Mouse (Mus musculus): ENCODE results near the gene Lrrc41. TPM values are rescaled to one million over a fixed set of nuclear protein-coding genes. Genes with fewer than 3 reads are reported as not detected.

The Lrrc41 gene
- polyA plus RNA-seq, 1 experiment: 81.9 TPM

GRCm38 (mm10) chr4:116142269-116142668 is 67.2 kb downstream of the Lrrc41 start:
- Histone ChIP-seq H3K27ac (ENCODE audit: insufficient read depth, low read length) (no peak overlapping the region), H3K4me3 (ENCODE audit: insufficient read depth, low read length) (no peak overlapping the region), H3K4me1 (ENCODE audit: control insufficient read depth, insufficient read depth, low read length) (no peaks in the 10 kb centered on the region)
- no peak for TF ChIP-seq CTCF (IDR thresholded peaks at IDR 0.05; ENCODE audit: borderline replicate concordance, insufficient read depth, low read length)
- no peak for TF ChIP-seq POLR2A (IDR thresholded peaks at IDR 0.05; ENCODE audit: low read depth, low read length)

GRCm38 (mm10) chr4:116143317-116143811 is 68.3 kb downstream of the Lrrc41 start:
- no peak overlapping the region for H3K27ac ChIP-seq (ENCODE audit: insufficient read depth, low read length)
- H3K4me3 ChIP-seq (ENCODE audit: insufficient read depth, low read length): peak overlapping the region; percentile 73; the same call in 1 of the 2 replicates
- no peaks in the 10 kb centered on the region for H3K4me1 ChIP-seq (ENCODE audit: control insufficient read depth, insufficient read depth, low read length)
- TF ChIP-seq CTCF (IDR thresholded peaks at IDR 0.05; ENCODE audit: borderline replicate concordance, insufficient read depth, low read length) (no peak), POLR2A (IDR thresholded peaks at IDR 0.05; ENCODE audit: low read depth, low read length) (no peak)

GRCm38 (mm10) chr4:116143891-116144717 is 69.0 kb downstream of the Lrrc41 start:
- Histone ChIP-seq H3K4me1 (ENCODE audit: control insufficient read depth, insufficient read depth, low read length) (no peaks in the 10 kb centered on the region), H3K27ac (ENCODE audit: insufficient read depth, low read length) (no peak overlapping the region), H3K4me3 (ENCODE audit: insufficient read depth, low read length) (peak overlapping the region; percentile 73)
- TF ChIP-seq POLR2A (IDR thresholded peaks at IDR 0.05; ENCODE audit: low read depth, low read length) (peak; percentile 49; the same call in 1 of the 2 replicates), CTCF (IDR thresholded peaks at IDR 0.05; ENCODE audit: borderline replicate concordance, insufficient read depth, low read length) (no peak)

Other genes with a start within 250 kb of the Lrrc41 start
- gene Mob3c, start 247.2 kb upstream of the Lrrc41 start, polyA plus RNA-seq (2011; ENCODE audit: insufficient read length, low read depth, missing spikeins): 5.8 and 7.2 TPM in 2 replicates
- gene Mknk1, start 236.1 kb upstream of the Lrrc41 start, polyA plus RNA-seq (2011; ENCODE audit: insufficient read length, low read depth, missing spikeins): 23.5 and 30.9 TPM in 2 replicates
- not detected in 2 replicates for gene Kncn, start 190.9 kb upstream of the Lrrc41 start, polyA plus RNA-seq (2011; ENCODE audit: insufficient read length, low read depth, missing spikeins)
- gene 6430628N08Rik, start 184.6 kb upstream of the Lrrc41 start, polyA plus RNA-seq (2011; ENCODE audit: insufficient read length, low read depth, missing spikeins): not detected in 2 replicates
- gene Dmbx1, start 135.3 kb upstream of the Lrrc41 start, polyA plus RNA-seq (2011; ENCODE audit: insufficient read length, low read depth, missing spikeins): not detected in 2 replicates
- not detected in 2 replicates for gene Faah, start 57.3 kb upstream of the Lrrc41 start, polyA plus RNA-seq (2011; ENCODE audit: insufficient read length, low read depth, missing spikeins)
- gene Nsun4, start 21.4 kb upstream of the Lrrc41 start, polyA plus RNA-seq (2011; ENCODE audit: insufficient read length, low read depth, missing spikeins): 13.0 and 17.6 TPM in 2 replicates
- gene Uqcrh, start 198 bp upstream of the Lrrc41 start, polyA plus RNA-seq (2011; ENCODE audit: insufficient read length, low read depth, missing spikeins): 360 and 404 TPM in 2 replicates
- gene Rad54l, start 48.4 kb downstream of the Lrrc41 start, polyA plus RNA-seq (2011; ENCODE audit: insufficient read length, low read depth, missing spikeins): 7.6 and 12.9 TPM in 2 replicates
- gene Pomgnt1, start 48.6 kb downstream of the Lrrc41 start, polyA plus RNA-seq (2011; ENCODE audit: insufficient read length, low read depth, missing spikeins): 49.5 and 54.4 TPM in 2 replicates
- gene Lurap1, start 76.1 kb downstream of the Lrrc41 start, polyA plus RNA-seq (2011; ENCODE audit: insufficient read length, low read depth, missing spikeins): 2.5 TPM in 2 replicates
- gene Tspan1, start 92.3 kb downstream of the Lrrc41 start, polyA plus RNA-seq (2011; ENCODE audit: insufficient read length, low read depth, missing spikeins): not detected in 2 replicates
- not detected in 2 replicates for gene 1700042G07Rik, start 98.1 kb downstream of the Lrrc41 start, polyA plus RNA-seq (2011; ENCODE audit: insufficient read length, low read depth, missing spikeins)
- 0.62 and 2.7 TPM in 2 replicates for gene Gm49337, start 98.1 kb downstream of the Lrrc41 start, polyA plus RNA-seq (2011; ENCODE audit: insufficient read length, low read depth, missing spikeins)
- 31.6 and 31.9 TPM in 2 replicates for gene Pik3r3, start 146.3 kb downstream of the Lrrc41 start, polyA plus RNA-seq (2011; ENCODE audit: insufficient read length, low read depth, missing spikeins)

Measured in embryonic fibroblast, embryonic 13.5 days (primary cell).